Mouse (Mus musculus) natural killer cell, adult 2 months (primary cell): ENCODE data around the gene Glud1.
"Not testable (repeated sequence)": the region's sequence is repeated elsewhere in the genome, so short reads cannot be mapped to it uniquely, and the experiment has no call there.

ENCODE experiments used
- DNase-seq, 2 experiments: peaks; one replicate each; pipeline ENCODE4 v3.0.0; 2022; ENCODE audit warnings: low spot score in 2 of 2

Gene Glud1

GRCm38 (mm10) chr14:34352523-34352922 is 42.0 kb downstream of the Glud1 start:
- no peak for DNase-seq

- no peak for DNase-seq
Observed at GRCm38 (mm10) chr14:34353326-34353725, 42.8 kb downstream of the Glud1 start.

GRCm38 (mm10) chr14:34354456-34354855 is 43.9 kb downstream of the Glud1 start:
- no peak for DNase-seq

- no peak for DNase-seq
Observed at GRCm38 (mm10) chr14:34355301-34355700, 44.8 kb downstream of the Glud1 start, which contains the start of gene Fam25c. Gene Fam25c (minus strand): TSS chr14:34355433.

- no peak for DNase-seq
Observed at GRCm38 (mm10) chr14:34357671-34358455, 47.3 kb downstream of the Glud1 start.

GRCm38 (mm10) chr14:34359676-34360244 is 49.2 kb downstream of the Glud1 start:
- DNase-seq: no peak

GRCm38 (mm10) chr14:34360251-34360650 is 49.7 kb downstream of the Glud1 start:
- DNase-seq: no peak

- no peak for DNase-seq
Observed at GRCm38 (mm10) chr14:34362135-34362534, 51.6 kb downstream of the Glud1 start.

GRCm38 (mm10) chr14:34362726-34363445 is 52.4 kb downstream of the Glud1 start:
- peak; percentile 15 to 43 for DNase-seq

GRCm38 (mm10) chr14:34363490-34364253 is 53.1 kb downstream of the Glud1 start:
- DNase-seq: peak; percentile 53 to 54

GRCm38 (mm10) chr14:34364254-34365146 is 54.0 kb downstream of the Glud1 start:
- DNase-seq: not testable (repeated sequence)

GRCm38 (mm10) chr14:34365147-34365507 is 54.6 kb downstream of the Glud1 start:
- DNase-seq: no peak

GRCm38 (mm10) chr14:34370203-34370602 is 59.7 kb downstream of the Glud1 start:
- no peak for DNase-seq

- no peak for DNase-seq
Observed at GRCm38 (mm10) chr14:34370921-34371320, 60.4 kb downstream of the Glud1 start.

GRCm38 (mm10) chr14:34371763-34372162 is 61.2 kb downstream of the Glud1 start:
- no peak for DNase-seq

GRCm38 (mm10) chr14:34372646-34373045 is 62.1 kb downstream of the Glud1 start:
- DNase-seq: no peak

GRCm38 (mm10) chr14:34373581-34373980 is 63.1 kb downstream of the Glud1 start:
- DNase-seq: no peak

- no peak for DNase-seq
Observed at GRCm38 (mm10) chr14:34374577-34374976, 64.0 kb downstream of the Glud1 start, which contains the start of gene Sncg. Gene Sncg (minus strand): TSS chr14:34374789.

GRCm38 (mm10) chr14:34375415-34375904 is 64.9 kb downstream of the Glud1 start, which contains the start of gene Mmrn2:
Gene Mmrn2 (plus strand): TSS chr14:34375465.
- DNase-seq: no peak

- DNase-seq: no peak
Observed at GRCm38 (mm10) chr14:34375941-34376340, 65.4 kb downstream of the Glud1 start.

GRCm38 (mm10) chr14:34377121-34377520 is 66.6 kb downstream of the Glud1 start:
- DNase-seq: no peak
